Mouse (Mus musculus) cerebellum, postnatal 25 days (tissue): ENCODE data around the gene Mxd4.

Experiments used
- DNase-seq, 2 experiments: peaks; one replicate each; pipeline ENCODE4 v3.0.0; 2021; ENCODE audit warnings: mixed read lengths in 2 of 2

The Mxd4 gene

DNA sequence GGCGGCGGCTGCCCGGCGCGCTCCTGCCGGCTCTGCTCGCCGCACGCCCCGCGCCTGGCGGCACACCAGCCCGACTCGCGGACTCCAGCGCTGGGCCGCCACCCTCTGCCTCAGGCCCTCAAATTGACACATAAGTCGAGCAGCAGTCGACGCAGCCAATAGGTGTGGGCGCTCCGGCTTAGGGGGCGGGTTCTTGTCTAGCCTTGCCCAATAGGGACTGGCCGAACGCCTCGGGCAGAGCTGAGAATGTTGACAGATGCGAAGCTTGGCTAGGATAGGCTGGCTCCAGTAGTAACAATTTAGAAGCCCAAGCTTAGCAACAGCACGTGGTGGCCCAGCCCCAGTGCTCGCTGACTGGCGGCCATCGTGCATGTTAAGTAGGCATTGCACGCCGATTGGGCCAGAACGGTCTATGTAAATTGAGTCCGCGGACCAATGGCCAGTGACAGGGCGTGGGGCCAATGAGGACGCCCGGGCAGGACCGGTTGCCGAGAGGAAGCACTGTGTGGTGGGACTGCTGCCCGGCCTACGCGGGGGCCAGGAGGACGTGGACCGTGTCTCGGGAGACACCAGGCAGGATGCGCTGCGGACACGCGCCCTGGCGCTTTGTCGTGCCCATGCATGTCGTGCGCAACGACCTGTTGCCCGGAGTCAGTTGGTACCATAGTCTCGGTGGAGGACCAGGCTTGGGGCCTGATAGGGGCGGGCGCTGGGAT is at the start of gene Mxd4:
Gene Mxd4, minus strand, starts transcription at position 120 of the 716 bp plus-strand sequence.
- peak; percentile 99 to 100 for DNase-seq

- DNase-seq = peak; percentile 29 to 64
Measured at GRCm38 (mm10) chr5:34235898-34236420, 48.4 kb upstream of the Mxd4 start.

- DNase-seq = peak; percentile 42 to 60
Measured at GRCm38 (mm10) chr5:34235056-34235455, 47.5 kb upstream of the Mxd4 start.

GRCm38 (mm10) chr5:34233221-34233515 is 45.6 kb upstream of the Mxd4 start:
- DNase-seq = peak in 1 of 2 experiments; percentile 41

DNA sequence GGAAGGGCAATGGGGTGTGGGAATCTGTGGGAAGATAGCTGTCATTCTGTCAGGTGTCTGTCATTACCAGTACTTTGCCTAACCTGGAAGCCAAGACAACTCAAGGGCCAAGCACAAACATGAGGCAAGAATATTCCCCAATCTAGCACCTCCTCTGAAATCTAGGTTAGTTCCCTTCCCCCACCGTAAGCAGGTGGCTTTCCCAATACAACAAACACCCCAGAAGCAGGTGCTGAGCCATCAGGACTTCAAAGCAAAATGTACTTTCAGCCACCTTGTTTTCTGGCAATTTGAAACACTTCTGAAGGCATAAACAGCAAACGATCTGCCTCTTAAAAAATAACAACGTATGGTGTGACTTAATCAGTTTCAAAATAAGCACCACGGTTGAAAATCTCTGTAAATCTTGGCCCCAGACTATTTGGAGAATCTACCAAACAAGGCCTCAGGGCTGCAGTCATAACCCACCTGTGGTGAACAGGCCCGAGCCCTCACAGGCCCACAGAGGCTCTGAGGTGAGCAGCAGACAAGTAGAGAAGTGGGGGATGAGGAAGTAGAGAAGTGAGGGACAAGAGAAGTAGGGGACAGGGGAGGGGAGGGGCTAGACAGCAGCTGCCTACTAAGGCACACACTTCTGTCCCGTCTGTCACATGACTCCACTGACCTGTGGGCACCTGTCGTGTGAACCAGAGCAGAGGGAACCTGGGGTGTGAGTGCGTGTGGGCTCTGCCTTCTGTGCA is 45.1 kb upstream of the Mxd4 start:
- DNase-seq = peak in 1 of 2 experiments; percentile 37

DNA sequence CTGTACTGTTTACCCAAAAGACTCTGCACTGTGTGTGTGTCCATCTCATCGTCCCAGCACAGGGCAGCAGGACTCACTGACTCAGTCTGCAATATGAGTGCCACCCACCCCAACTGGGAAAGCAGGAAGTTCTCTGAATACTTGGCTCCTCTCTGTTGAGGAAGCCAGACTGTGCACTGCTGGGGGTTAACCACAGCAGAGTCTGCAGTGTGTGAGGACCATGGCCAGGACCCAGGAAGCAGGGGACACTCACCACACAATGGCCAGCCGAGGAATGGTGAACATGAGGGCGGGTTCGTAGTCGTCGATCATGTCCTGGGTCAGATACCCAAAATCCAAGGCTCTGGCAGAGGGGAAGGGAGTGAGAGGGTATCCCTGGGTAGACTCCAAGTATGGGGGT is 44.4 kb upstream of the Mxd4 start:
- peak; percentile 30 to 35 for DNase-seq

GRCm38 (mm10) chr5:34230599-34231485 is 43.3 kb upstream of the Mxd4 start:
- DNase-seq = peak; percentile 61 to 63

GRCm38 (mm10) chr5:34229503-34229902 is 42.0 kb upstream of the Mxd4 start:
- no peak for DNase-seq

DNA sequence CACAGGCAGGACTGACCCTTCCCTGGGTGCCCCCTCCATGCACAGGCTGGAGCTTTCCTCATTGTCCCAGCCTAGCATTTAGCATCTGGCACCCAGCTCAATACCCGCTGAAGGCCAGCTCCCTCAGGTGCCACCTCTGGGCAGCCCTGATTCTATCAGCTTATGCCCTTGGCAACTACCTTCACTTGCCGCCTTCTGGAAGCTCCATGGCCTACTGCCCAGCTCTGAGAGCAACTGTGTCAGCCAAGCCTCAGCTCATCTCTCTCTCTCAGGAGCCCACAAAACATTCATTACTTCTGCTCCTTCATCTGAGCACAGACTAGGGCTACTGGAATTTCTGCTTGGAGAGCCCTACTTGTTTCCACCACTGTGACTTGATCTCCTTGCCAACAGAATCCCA is 38.0 kb upstream of the Mxd4 start:
- peak; percentile 73 to 84 for DNase-seq

DNA sequence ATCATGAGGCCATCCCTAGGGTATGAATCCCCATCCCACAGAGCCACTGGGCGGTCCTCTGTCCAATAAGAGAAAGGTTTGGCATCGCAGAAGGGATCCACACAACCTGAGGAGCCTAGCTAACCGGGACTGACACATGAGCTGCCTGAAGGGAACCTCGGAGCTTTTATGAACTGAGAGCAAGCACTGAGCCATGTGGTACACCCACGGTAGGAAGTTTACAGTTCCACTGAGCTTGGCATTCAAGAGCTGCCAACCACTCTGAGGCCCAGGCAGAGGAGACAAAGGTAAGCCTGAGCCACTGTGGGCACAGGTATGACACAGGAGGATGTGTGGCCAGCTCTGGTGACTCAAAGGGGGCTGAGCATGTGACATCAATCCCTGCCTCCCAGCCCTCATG is 37.0 kb upstream of the Mxd4 start:
- DNase-seq = peak in 1 of 2 experiments; percentile 18

DNA sequence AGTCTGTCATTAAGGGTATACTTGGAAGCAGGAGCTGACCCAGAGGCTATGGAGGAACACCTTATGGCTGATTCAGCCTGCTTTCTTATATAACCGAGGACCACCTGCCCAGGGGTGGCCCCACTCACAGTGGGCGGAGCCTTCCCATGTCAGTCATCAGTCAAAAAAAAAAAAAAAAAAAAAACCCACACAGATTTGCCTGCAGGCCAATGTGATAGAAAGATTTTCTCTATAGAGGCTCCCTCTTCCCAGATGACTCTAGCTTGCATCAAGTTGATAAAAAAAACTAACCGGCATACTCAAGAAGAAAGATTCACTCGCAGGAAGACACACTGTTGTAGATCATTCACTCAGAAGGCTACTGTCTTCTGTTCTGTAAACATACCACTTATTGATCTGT is 32.5 kb upstream of the Mxd4 start:
- no peak for DNase-seq

- no peak for DNase-seq
Measured at GRCm38 (mm10) chr5:34218672-34219071, 31.2 kb upstream of the Mxd4 start.

GRCm38 (mm10) chr5:34217756-34218155 is 30.2 kb upstream of the Mxd4 start:
- peak in 1 of 2 experiments; percentile 18 for DNase-seq

GRCm38 (mm10) chr5:34216025-34216424 is 28.5 kb upstream of the Mxd4 start:
- no peak for DNase-seq

DNA sequence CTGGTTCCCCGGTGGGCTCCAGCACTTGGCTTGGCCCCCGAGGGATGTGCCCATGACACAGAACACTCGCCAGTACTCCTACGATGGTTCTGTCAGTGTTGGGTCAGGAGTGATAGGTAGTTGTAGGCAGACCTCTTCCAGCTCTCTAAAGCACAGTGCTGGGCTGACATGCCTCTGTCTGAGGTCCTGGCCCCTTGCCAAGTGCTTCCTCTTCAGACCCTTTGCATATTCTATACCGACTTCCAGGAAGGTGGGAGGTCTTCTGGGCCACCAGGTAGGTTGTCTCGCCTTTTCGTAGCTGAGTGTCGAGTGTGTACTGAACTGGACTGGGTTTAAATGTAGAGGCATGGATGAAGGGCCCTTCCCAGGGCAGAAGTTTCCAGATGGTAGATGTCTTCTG is 26.1 kb upstream of the Mxd4 start:
- DNase-seq = peak; percentile 29 to 50

DNA sequence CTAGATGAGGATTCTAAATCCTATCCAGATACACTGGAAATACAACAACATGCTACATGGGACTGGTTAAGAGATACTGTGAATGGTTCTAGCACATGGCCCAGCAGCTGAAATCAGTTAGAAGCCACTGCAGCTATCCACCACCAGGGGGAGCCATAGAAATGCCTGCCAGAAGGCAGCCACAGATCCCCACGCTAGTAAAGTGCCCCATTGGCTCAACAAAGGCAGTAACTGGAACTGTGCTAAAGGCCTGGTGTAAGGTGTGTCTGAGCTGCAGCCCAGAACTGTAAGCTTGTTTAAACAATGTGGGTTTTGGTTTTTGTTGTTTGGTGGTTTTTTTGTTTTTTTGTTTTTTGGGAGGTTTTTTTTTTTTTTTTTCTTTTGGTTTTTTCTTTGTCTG is 22.8 kb upstream of the Mxd4 start:
- DNase-seq = peak; percentile 82 to 87

GRCm38 (mm10) chr5:34207503-34207902 is 20.0 kb upstream of the Mxd4 start:
- DNase-seq = peak in 1 of 2 experiments; percentile 27

DNA sequence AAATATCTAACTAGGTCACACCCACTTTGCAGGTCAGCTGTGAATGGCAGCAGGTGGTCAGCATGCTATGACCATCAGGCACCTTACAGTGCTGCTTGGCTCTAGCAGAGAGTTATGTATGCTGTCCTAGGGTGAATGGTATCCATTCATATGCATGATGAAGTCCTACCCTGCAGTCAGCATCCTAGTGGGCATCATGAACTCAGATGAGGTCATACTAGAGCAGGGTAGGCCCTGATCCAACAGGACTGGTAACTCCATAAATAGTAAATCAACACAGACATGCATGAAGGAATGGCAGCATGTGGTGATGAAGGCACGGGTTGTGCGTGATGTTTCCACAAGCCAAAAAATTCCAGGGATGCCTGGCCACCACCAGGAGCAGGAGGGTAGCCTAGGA is 18.3 kb upstream of the Mxd4 start:
- peak; percentile 64 to 68 for DNase-seq

DNA sequence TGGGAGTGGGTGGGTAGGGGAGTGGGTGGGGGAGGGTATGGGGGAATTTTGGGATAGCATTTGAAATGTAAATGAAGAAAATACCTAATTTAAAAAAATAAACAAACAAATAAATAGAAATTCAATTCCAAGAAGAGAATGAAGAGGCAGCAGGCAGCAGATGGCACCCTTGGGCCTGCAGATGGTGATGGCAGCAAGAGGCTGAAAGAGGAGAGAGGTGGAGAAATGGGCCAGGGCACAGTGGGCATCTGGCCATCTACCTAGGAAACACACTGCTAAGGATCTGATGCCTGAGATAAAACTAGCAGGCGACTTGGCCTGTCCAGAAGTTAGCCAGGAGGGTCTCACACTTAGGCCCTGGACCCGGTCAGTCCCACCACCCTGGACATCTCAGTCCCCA is 17.4 kb upstream of the Mxd4 start:
- DNase-seq = peak; percentile 89 to 94

DNA sequence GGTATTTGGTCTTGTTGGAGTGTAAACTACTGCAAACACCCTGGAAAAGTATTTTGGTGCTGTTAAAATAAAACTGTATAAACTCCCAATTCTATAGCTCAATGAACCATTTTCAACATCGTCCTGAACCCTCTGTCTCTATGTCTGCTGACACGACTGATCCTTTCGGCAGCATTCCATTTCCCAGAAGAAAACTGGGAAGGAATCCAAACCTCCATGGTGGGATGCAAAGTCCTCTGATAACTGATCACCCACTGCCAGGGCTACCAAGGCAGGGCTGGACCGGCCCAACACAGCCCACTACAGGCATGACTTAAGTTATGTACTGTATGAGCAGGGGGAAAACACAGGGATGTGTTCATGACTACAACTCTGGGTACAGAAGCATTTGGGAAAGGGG is 14.5 kb upstream of the Mxd4 start:
- peak in 1 of 2 experiments; percentile 17 for DNase-seq

DNA sequence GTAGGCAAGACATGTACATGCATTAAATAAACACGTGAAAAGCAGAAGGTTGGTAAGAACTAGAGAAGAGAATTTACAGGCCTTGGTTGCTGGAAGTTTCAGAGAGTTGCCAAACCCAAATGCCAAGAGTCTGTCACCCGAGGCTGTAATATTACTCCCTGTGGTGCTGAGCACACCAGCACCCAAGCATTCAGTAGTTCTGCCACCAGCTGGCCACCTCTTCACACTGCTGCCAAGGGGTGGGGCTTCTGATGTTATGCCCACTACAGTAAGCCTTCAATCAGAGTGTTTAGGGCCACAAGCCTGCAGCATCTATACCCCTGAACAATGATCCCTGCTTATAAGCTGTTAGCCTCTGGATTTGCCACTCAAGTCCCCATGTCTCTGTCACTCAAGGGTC is 13.9 kb upstream of the Mxd4 start:
- DNase-seq = peak in 1 of 2 experiments; percentile 34

GRCm38 (mm10) chr5:34198615-34199014 is 11.1 kb upstream of the Mxd4 start:
- no peak for DNase-seq

DNA sequence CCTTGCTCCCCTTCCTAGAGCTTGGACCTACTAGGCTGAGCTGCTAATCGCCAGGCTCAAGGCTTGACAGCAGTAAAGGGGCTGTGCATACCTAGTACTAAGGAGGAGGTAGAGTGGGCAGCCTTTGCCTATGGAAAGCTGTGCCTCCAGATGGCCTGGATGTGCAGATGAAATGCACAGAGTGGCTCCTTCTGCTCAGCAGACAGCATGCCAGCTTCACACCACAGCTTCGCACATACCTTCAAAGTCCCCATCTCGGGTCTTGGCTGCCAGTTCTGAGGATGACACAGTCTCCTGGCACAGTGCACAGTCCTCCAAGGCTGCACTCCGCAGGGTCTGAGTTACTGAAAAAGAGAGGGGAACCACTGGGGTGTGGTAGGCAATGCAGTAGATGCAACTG is 9.7 kb upstream of the Mxd4 start:
- DNase-seq = peak; percentile 74 to 77
